Mouse (Mus musculus) embryo, embryonic 9.5 days (tissue): ENCODE measurements around the gene Med21.

Experiments
- DNase-seq: peaks from one replicate; pipeline ENCODE4 v3.0.0-alpha.2; 2017; ENCODE audit errors: extremely low spot score

The Med21 gene

GRCm38 (mm10) chr6:146640068-146640965 lies 2.0 kb upstream of the Med21 start:
- DNase-seq = no peak

- no peak for DNase-seq
Observed at GRCm38 (mm10) chr6:146640991-146641390, 1.4 kb upstream of the Med21 start.

GRCm38 (mm10) chr6:146641621-146642210 lies 631 bp upstream of the Med21 start:
- DNase-seq = no peak

GRCm38 (mm10) chr6:146643184-146643570 lies 830 bp downstream of the Med21 start:
- peak; percentile 30 for DNase-seq

GRCm38 (mm10) chr6:146650013-146650412 lies 7.7 kb downstream of the Med21 start:
- DNase-seq = no peak

GRCm38 (mm10) chr6:146651431-146651830 lies 9.1 kb downstream of the Med21 start:
- DNase-seq = no peak

GRCm38 (mm10) chr6:146653197-146653596 lies 10.8 kb downstream of the Med21 start:
- no peak for DNase-seq

GRCm38 (mm10) chr6:146660591-146660990 lies 18.2 kb downstream of the Med21 start:
- no peak for DNase-seq

GRCm38 (mm10) chr6:146661655-146662054 lies 19.3 kb downstream of the Med21 start:
- no peak for DNase-seq

- DNase-seq = peak; percentile 22
Observed at GRCm38 (mm10) chr6:146662679-146663078, 20.3 kb downstream of the Med21 start.

- no peak for DNase-seq
Observed at GRCm38 (mm10) chr6:146664116-146664515, 21.8 kb downstream of the Med21 start.

- no peak for DNase-seq
Observed at GRCm38 (mm10) chr6:146664917-146665316, 22.6 kb downstream of the Med21 start.

GRCm38 (mm10) chr6:146665408-146665807 lies 23.1 kb downstream of the Med21 start:
- DNase-seq = no peak

GRCm38 (mm10) chr6:146666811-146667210 lies 24.5 kb downstream of the Med21 start:
- no peak for DNase-seq

GRCm38 (mm10) chr6:146668606-146669005 lies 26.3 kb downstream of the Med21 start:
- DNase-seq = no peak

- no peak for DNase-seq
Observed at GRCm38 (mm10) chr6:146670956-146671855, 28.9 kb downstream of the Med21 start.

- no peak for DNase-seq
Observed at GRCm38 (mm10) chr6:146672106-146672505, 29.8 kb downstream of the Med21 start.

GRCm38 (mm10) chr6:146673696-146674095 lies 31.3 kb downstream of the Med21 start:
- no peak for DNase-seq

GRCm38 (mm10) chr6:146674420-146674819 lies 32.1 kb downstream of the Med21 start:
- DNase-seq = no peak

- no peak for DNase-seq
Observed at GRCm38 (mm10) chr6:146674881-146675536, 32.7 kb downstream of the Med21 start.

- no peak for DNase-seq
Observed at GRCm38 (mm10) chr6:146676904-146677303, 34.6 kb downstream of the Med21 start.
